Mouse (Mus musculus): ENCODE data around the gene Gnao1.

Gnao1 gene

DNA sequence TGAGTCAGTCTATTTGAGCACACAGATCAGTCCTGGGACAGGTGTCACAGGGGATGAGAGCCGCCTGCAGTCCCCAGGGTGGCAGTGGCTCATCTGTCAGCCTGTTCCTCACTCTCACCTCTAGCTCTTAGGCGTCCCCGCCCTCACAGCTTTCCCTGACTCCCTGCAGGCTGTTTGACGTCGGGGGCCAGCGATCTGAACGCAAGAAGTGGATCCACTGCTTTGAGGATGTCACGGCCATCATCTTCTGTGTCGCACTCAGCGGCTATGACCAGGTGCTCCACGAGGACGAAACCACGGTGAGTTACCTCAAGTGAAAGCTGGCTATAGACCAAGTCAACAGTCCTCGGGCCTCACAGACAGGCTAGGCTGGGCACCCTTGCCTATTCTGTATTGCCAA, 140.4 kb downstream of the Gnao1 start:
- peak; percentile 62 for DNase-seq

DNA sequence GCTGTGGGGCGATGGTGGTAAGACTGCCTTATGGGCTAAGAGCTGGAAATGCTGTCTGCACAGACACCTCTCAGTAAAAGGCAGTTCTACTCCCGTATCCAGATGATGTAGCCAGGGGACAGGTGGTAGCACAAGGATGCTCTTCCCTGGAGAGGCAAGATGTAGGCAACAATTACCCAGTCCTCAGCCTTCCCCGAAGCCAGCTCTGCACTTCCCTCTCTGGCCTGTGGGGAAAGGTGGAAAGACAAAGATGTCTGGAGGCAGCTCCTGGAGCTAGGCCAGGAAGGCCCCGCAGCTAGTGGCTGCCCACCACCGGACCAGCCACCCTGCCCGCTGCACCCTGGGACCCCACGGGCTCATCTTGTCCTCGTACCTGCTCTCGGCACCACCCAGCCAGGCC, 142.7 kb downstream of the Gnao1 start:
- DNase-seq, result peak in 1 of 2 experiments; percentile 36

GRCm38 (mm10) chr8:93958402-93958801, 148.6 kb downstream of the Gnao1 start:
- DNase-seq, result no peak

DNA sequence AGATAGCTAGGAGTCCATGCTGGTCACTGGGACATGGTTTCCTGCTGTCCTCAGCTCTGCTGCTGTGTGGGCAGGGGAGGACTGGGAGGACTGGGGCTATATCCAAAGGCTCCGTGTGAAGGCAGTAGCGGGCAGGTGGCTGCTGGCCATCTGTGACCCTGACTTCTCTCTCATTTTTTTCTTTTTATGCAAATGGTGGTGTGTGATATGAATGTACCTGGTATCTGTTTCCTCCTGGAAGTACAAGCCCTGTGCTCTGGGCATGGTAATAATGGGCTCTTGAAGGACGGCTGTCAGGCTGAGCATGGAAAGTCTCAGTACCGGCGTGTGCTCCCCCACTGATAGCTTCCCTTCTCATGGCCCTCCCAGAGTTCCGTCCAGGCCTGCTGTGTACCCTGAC, 151.1 kb downstream of the Gnao1 start:
- DNase-seq, result peak; percentile 42 to 46

DNA sequence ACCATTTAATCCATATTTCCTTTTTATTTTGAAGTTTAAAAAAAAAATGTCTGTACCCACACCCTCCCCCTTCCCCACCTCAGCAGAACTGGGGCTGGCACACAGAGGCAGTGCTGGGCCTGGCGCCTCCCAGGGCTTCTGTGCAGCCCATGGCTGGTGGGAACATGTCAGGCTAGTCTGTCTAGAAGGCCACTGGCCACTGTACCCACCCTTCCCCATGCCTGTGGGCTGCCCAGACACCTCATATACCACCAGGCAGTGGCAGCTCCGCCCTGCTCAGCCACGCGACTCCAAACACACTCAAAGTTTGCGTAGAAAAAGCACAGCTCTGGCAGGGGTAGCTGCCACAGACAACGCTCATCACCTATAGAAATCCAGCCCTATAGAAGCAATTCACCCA, 158.5 kb downstream of the Gnao1 start:
- DNase-seq, result no peak

DNA sequence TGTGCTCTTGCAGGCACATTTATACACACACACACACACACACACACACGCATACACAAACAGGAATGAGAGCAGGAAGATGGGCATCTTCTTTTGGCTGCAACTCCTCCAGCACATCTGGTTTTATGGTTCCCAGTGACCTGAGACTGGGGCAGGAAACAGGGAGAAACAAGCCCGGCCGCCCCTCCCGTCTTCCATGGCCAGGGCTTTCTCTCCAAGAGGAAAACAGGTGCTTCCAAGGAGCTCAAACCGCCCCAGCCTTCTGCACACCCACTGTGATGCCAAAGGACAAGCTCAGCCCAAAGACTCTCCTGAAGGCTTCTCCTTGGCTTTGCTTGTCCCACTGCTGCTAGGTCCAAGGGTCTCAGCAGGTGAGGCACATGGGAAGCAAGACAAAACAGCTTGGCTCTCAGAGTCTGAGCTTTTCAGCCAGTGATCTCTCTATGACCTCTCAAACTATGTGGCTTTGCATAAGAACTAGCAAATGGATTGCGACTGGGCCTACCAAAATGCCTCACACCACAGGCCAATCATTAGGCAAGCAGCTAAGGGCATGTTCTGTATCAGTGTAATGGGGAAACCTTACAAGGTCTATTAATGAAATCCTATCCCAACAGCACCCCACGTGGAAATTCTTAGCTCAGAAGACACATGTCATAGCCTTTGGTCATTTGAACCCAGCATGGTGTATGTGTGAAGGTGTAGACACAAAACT, 160.0 kb downstream of the Gnao1 start:
- DNase-seq, result peak in 1 of 2 experiments; percentile 21

DNA sequence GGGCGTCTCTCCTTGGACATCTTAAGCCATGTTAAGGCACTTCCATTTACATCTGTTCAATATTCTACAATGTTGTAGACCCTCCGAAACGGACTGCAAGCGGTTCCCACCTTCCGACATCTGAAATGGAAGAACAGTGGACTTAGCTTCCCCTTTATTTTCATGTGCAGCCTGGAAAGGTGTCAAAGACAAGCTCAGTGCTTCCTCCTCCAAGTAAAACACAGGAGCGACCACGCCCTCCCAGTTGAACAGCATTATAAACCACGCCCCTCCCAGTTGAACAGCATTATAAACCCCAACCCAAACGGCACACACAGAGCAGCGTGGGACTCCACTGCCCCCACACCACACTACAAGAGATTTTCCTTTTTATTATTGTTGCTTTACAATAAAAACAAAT, 161.7 kb downstream of the Gnao1 start:
- DNase-seq, result no peak

DNA sequence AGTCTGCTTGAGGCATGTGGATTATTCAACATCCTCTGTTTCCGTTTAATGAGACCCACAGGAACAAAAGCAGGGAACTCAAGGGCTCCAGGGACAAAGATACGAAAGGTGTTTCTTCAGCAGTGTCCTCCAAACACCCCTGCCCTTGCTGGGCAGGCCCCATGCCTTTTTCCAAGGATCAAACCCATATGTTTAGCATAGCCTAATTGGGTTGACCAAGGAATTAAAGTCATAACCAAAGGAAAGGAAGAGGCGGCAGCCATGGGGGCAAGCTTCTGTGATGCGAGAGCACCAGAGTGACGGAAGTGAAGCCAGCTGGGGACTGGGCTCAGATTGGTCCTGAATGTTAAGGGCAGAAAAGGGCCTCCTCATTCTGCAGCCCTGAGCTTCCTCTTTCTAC, 162.4 kb downstream of the Gnao1 start:
- DNase-seq, result no peak

- DNase-seq, result peak in 1 of 2 experiments; percentile 48
These were observed 163.4 kb downstream of the Gnao1 start for GRCm38 (mm10) chr8:93972971-93973734.

- DNase-seq, result peak in 1 of 2 experiments; percentile 47
These were observed 164.1 kb downstream of the Gnao1 start for GRCm38 (mm10) chr8:93973831-93974375.

DNA sequence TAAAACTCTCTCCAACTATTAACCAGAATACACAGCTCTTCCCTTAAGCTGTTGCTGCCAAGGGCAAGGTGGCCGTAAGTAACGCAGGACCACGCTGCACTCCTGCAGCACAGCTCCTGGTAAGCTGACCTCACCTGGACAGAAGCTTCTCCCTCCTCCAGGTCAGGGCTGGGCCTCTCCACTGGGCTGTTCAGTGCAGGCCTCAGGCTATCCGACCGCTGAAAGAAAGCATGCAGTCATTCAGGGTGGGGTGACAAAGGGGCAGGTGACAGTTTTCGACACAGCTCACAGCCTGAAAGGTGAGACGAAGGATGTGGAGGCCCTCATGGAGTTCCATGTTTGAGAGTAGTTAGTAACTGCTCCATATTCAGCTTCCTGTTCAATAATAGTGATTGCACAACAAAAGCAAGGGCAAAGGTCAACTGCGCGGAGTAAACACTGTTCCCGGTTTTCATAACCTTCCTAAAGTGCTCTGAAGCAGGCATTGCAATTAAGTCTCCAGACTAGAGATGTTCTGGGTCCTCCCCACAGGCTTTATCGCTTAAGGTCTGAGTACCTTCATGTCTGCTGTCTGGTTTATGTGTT, 164.9 kb downstream of the Gnao1 start:
- no peak for DNase-seq

DNA sequence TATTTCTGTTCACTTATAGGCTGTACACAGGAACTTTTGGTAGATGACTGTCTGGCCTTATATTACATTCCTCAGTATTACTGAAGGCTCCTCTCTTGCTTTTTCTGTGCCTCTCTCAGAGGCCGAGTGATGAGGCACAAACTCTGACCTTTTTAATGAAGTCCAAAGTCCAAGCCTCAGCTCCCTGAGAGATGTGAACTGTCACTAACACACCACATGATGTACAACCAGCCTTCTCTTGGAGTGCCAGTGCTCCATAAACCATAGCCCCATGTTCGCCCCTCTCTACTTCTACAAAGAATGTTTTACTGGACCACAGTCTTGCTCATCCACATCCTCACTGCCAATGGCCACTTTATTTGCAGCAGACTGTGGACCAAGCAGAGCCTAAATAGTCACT, 165.6 kb downstream of the Gnao1 start:
- DNase-seq, result no peak

DNA sequence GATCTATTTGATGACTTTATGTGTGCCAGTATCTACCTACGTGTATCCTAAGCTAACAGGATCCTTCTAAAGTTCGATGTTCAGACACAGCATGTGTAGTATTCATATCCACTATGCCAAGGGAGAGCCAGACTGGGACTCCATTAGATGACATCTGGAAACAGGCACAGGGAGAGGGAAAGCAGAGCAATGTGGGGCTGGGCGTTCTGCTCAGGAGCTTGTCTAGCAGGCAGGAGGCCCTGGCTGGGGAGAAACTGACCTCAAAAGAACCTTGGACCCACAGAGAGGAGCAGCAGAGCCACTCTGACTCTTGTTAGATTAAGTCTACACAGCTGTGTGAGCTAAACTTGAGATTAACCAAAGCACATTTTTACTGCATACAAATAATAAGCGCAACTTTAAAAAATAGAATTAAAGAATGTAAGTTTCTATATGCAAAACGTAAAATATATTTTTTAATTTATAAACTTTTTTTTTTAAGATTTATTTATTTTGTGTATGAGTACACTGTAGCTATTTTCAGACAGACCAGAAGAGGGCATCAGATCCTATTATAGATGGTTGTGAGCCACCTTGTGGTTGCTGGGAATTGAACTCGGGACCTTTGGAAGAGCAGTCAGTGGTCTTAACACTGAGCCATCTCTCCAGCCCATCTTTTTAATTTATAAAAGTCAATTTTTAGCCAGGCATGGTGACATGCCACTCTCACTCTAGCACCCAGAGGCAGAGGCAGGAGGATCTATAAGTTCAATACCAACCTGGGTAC, 166.9 kb downstream of the Gnao1 start:
- DNase-seq, result no peak

- DNase-seq, result no peak
These were observed 170.4 kb downstream of the Gnao1 start for GRCm38 (mm10) chr8:93980141-93980540.

GRCm38 (mm10) chr8:93981679-93982215, 172.0 kb downstream of the Gnao1 start:
- no peak for DNase-seq

GRCm38 (mm10) chr8:93983827-93984226, 174.1 kb downstream of the Gnao1 start:
- peak in 1 of 2 experiments; percentile 68 for DNase-seq

GRCm38 (mm10) chr8:93984731-93985130, 175.0 kb downstream of the Gnao1 start:
- no peak for DNase-seq

DNA sequence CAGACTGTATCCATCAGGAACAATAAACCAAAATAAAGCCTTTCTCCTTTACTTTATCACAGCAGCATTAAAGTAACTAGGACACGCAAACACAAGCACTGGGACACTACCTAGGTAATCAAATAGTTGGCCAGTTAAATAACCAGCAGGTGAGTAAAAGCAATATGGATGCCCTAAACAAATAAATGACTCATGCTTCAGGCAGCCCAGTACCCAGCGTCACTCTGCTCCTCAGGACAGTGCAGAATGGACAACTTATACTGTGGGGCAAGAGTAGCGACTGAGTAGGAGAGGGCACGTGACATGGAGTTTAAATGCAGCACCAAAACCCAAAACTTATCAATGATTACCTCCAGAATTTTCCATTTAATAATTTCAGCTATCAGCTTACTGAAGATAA, 180.0 kb downstream of the Gnao1 start:
- no peak for DNase-seq

DNA sequence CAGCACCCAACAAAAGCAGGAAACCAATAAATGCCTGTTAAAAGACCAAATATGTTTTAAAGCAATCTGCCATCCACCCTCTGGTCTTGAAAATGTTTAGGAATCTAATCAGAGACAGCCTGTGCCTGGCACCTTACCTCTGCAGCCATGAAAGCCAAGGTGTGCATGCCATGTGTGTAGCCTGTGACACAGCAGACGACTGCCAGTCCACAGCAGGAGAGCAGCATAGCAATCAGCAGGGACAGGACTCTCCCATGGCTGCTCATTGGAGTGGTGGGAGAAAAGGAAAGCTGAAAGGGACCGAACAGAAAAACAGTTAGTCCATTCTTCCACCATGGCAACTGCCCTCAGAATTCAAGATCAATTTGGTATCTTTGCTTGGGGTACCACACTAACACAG, 189.2 kb downstream of the Gnao1 start:
- DNase-seq, result peak; percentile 37 to 55

GRCm38 (mm10) chr8:94004139-94004538, 194.4 kb downstream of the Gnao1 start:
- no peak for DNase-seq

DNA sequence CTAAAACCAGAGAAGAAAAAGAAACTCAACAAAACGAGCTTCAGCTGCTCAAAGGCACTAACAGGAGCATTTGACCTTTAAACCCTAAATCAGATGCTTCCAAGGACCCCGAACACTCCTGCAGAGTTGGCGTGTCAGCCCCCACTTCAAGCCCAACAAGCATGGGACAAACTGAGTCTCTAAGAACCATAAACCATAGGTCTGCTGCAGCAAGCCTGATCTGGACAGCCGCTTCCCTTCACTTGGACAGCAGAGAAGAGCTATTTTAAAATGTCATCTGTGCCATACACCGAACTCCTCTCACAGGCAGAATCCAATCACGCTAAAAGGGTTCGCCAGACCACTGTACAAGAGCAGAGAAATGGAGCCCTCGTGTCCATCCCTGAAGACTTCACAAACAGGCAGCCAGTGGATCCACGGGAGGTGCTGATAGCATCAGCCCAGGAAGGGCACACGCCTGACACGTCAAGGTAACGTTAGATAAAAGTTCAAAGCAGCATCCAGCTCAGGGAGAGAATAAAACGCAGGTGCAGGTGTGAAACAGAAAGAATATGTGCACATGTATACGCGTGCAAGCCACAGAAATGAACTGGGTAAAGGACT, 199.6 kb downstream of the Gnao1 start:
- peak in 1 of 2 experiments; percentile 21 for DNase-seq

DNA sequence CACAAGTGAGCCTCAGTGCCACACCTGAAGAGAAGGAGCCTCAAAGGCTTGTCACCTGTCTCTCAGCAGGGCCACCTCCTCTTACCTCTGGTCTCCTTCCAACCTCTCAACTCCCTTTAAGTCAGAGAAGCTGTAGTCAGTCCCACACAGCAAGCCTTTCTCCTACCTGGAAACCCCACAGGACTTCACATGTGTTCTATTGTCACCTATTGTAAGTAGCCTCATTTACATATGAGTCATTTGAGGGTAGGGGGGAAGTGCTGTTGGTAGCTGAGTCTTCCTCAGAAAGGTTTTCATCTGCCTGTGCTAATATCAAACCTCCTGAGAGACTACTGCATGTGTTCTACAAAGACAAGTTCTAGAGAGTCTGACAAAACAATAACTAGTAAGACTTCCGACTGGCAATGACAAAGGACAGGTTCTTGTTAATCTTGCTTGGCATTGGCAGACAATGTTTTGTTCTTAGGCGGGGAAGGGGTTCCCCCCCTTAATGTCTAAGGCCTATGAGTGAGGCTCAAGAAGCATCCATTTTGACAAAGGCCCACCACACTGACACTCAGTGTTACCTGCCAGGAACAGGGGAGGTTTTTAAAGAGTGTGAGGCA, 200.4 kb downstream of the Gnao1 start:
- DNase-seq, result no peak
